Mouse (Mus musculus): ENCODE measurements around the gene Casp4.

Gene Casp4

DNA sequence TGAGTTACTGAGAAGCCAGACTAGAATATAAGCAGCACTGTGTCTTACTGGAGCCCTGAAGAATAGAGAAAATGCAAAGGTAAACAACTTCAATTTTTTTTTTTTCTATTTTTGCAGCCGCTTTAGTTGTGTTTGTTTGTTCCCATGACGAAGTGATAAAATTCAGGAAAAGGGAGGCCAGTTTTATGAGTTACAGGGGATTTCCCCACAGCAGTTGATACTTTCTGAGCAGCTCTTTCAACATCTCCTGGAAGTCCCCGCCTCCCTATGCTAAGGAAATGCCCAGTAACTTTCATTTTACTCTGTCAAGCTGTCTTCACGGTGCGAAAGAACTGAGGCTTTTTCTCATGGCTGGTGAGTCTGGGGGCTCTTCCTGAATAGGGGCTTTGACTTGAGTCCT lies at the start of gene Casp4:
Gene Casp4, plus strand, starts transcription at position 268 of the 400 bp plus-strand sequence.
- no peak for DNase-seq (ENCODE audit: low read depth, low spot score)

DNA sequence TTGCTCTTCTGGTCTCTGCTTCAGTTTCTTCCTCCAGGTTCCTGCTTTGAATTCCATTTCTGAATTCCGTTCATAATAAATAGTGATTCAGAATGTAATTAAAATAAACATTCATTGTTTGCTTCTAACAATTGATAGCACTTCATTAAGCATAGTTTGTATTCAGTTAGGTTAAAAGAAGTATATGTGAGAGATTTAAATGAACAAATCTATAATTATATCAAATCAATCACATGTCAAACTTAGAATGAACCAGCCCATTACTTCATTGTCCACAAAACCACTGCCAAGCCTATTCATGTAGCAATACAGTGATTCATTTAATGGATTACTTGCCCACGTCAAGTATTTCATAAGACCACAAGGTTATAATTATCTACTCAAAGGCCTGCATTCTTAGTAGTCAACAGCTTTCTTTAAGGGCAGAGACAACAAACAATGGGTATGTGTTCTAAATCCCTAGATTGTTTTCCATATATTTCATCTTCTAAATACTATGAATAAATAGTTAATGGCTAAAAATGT lies 44.6 kb upstream of the Casp4 start:
- no peak for DNase-seq (ENCODE audit: low read depth, low spot score)

DNA sequence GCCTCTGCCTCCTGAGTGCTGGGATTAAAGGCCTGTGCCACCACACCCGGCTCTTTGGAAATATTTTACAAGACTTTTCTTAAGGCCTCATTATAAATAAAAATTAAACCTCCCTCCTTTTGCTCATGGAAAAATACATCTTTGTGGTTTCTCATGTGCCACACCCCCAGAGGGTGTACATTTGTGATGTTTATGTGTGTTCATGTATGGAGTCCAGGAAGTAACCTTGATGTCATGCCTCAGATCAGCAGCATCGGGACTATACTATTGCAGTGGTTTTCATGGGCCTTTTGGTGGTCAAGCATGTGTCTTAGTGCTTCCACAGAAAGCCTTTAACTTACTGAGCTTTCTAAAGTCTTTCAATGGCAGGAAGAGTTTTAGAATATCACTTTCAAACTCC lies 38.4 kb upstream of the Casp4 start:
- DNase-seq (ENCODE audit: low read depth, low spot score): no peak

DNA sequence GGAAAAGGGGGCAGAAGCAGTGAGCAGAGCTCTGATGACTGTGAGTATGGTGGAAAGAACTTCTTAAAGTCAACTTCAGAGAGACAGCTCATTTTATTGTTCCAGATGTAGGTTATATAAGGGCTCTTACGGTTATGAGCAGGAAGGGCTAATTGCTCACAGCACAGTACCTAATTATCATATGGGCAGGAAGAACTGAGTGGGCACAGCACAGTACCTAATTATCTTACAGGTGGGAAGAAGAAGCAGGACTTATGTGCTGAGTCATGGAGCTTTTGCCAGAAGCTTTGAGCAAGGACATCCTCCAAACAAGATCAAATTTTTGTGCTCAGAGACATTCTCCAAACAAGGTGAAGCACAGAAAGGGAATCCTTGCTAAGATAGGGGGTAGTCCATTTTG lies 37.7 kb upstream of the Casp4 start:
- no peak for DNase-seq (ENCODE audit: low read depth, low spot score)

DNA sequence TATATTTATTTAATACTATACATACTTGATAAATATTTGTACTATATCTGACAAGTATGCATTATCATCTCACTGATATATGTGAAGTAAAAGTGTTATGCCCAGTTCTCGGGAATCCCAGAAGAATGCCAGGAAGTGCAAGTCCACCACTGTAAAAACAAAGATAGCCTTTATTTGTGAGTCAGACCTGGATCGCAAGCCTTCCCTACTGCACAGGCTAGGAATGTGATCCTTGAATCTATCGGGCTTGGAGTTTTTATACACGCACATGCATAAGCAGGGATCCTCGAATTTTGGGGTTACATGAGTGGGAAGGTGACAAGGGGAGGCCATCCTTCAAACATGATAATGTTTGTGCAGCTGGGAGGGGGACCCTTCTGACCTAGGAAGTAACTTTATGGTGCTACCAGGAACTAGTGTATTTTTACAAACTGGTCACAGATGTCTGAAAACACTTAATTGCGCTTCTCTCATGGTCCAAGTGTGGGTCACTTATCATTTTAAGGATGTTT lies 37.2 kb upstream of the Casp4 start:
- no peak for DNase-seq (ENCODE audit: low read depth, low spot score)

DNA sequence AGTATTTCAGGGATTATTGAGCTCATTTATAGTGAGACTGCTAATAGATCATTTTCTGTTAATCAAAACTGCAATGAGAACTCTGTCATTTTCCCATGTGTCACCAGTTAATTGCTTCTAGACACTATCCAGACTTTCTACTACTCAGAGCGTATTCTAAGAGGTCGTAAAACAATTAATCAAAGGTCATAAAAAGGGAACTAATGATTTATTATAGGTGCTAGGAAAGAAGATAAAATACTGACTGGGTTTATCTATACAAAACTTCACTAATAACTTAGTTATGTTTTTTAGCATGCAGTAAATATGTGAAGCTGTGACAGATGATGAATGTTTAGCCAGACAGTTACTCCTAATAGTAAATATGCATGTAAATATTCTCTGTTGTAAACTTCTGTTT lies 22.6 kb upstream of the Casp4 start:
- no peak for DNase-seq (ENCODE audit: low read depth, low spot score)

DNA sequence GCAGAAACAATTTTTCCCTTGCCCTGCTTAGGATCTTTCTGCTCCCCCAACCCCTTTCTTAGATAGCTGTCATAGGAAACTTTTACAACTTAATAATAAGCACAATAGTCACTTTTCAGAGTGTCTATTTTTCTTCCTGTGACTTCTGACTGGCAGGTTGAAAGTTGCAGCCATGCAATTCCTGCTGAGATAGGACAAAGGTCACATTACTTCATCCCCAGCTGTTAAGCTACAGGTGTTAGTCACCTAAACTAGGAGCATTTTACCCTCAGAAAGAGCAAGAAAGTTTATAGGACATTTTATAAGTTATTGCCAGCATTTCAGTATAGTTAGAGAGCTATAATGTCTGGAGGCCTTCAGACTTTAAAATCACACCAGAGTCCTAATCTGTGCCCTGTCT lies 22.0 kb upstream of the Casp4 start:
- DNase-seq (ENCODE audit: low read depth, low spot score): no peak

DNA sequence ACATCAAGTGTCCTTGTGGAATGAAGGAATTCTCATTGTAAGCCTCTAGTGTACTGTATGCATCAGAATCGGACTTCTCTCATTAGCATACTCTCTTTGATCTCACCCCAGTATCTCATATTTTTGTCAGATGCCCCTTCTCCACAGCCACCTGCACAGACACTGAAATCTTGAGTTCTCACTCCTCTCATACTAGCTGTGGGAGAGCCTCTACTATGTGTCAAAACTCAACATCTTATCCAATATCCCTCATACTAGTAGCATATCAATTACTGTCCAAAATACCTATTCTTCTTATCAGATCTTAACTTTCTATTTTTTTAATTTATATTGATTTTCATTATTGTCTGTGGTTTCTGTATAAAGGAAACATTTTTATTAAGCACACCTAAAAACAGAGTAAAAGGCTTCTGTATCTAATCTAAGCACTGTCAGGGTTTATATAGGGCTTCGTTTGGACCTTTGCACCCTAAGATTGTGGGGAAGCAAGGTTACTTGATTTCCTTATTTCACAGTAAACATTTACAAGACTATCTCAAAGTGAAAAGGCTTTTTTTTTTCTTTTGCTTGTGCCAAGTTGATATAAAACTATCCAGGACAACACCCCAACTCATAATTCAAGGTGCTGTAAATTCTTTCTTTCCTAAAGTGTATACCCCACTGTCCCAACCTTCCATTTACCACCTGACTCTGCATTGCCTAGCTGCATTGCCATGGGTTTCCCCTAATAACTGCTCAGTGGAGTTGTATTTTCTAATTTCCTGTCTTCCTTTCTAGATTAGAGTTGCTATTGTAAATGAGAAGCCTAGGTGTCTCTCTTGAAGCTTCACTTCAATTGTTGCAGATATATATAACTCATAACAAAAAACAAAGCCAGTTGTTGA lies 12.0 kb upstream of the Casp4 start:
- no peak for DNase-seq (ENCODE audit: low read depth, low spot score)

DNA sequence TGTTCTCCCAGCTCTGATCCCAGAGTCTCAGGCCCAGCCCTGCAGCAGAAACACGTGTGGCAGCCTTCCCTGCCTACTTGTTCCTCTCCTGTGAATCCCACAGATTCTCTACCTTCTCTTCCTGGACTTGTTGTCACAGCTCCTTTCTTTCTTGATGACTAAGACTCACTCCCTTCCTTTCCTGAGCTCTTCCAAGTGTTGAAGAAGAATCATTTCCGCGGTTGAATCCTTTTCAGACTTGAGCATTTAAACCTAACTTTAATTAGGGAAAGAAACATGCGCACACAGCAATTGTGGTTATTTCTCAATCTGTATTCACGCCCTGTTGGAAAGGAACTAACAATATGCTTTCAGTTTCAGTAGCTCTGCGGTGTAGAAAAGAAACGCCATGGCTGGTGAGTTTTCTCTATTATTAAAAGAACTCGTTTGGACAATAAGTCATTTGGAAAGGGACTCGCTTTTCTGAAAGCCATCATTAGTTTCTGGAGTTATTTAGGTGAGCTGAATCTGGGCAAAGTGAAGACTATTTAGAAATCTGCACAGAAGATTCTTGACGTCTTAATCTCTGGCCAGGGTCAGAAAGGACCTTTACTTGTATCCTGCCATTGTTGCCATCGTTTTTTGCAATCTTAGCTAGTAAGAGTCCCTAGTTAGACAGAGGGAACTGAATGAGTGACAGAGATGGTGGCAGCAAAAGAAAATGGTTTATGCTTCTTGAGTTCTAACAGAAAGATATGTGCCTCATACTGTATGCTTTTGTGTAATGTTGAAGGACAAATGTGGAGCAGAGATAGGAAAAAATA lies 10.1 kb upstream of the Casp4 start, which contains the start of gene Casp1:
Gene Casp1, plus strand, starts transcription at position 189 of the 803 bp plus-strand sequence.
- DNase-seq (ENCODE audit: low read depth, low spot score): no peak

DNA sequence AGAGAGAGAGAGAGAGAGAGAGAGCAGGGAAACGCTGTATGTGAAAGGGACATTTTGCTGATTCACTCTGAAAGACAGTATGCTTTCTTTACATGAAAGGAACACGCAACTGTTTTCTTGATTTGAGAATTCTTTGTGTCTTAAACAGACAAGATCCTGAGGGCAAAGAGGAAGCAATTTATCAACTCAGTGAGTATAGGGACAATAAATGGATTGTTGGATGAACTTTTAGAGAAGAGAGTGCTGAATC lies 9.6 kb upstream of the Casp4 start:
- DNase-seq (ENCODE audit: low read depth, low spot score): no peak

DNA sequence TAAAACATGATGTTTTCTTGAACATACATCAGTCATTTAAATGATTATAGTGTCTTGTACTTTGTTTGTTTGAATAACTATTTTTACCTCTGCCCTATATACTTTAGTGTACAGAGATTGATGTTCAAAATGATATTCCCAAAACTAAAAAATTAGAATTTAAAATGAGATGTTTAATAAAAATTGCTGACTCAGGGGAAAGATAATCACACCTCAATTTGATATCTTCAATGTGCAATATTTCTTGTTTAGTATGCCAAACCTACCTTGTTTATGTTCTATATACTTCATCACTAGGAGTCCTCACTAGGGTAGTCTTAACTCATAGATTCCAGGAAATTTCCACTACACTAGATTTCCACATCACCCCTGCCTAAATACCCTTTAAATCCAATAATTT lies 1.5 kb downstream of the Casp4 start:
- no peak for DNase-seq (ENCODE audit: low read depth, low spot score)

DNA sequence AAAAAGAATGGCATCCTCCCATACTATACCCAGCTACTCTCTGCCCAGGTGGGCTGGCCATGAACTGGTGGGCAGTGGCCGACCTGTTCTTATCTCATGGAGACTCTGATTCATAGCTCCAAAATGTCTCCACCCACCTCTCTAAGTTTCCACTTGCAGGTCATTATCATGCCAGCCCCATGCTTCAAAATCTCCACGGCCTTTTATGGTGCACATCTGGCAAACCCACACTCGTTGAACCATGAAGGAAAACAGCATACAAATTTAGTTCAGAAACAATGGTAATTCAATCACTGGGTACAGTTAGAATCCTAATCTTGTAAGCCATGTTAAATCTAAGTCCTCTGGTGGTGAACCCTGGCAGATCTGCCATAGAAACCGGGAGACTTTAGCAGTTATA lies 2.8 kb downstream of the Casp4 start:
- DNase-seq (ENCODE audit: low read depth, low spot score): no peak

DNA sequence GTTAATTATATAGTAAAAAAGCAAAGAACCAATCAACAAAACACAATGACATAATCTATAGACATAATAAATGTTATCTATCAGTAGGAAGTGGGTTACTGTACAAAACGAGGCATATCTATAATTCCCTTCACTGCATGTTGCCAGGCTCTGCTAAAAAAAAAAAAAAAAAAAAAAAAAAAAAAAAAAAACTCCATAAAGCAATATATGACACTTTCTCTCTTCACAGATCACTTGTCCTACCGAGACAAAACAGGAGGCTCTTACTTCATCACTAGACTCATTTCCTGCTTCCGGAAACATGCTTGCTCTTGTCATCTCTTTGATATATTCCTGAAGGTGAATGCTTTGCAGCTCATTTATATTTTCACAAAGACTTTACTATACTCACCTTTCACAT lies 19.6 kb downstream of the Casp4 start:
- no peak for DNase-seq (ENCODE audit: low read depth, low spot score)

DNA sequence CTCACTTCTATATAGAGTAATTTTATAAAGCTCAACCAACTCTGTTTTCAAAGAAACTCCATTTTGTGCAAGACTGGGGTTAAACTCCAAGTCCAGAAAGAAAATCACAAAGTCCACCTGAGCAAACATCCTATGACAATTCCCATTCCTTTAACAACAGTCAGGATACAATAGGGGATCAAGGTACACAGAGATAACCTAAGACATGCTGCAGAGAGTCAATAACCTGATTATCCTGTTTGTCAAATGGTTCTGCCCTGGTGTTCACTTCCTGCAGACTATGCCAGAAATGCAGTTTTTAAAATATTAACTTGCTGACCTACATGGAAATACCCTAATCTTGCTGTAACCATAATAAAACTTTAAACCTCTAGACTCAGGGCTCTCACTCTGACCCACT lies 23.8 kb downstream of the Casp4 start:
- DNase-seq (ENCODE audit: low read depth, low spot score): no peak

DNA sequence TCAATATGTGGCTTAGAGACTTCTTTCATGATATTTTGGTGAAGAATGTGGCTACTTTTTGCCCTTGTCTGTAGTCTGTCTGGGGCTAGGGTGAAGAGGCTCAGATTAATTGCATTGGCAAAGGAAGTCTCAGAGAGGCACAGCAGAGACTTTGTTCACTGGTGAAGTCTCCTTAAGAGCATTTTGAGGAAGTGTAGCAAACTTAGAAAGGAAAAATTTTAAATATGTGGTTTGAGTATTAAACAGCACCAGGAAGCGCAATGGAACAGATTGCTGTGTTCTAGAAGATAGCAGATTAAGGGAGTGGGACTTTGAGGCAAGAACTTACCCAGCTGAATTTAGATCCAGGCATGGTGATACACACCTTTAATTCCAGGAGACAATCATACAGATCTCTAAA lies 24.8 kb downstream of the Casp4 start:
- no peak for DNase-seq (ENCODE audit: low read depth, low spot score)

DNA sequence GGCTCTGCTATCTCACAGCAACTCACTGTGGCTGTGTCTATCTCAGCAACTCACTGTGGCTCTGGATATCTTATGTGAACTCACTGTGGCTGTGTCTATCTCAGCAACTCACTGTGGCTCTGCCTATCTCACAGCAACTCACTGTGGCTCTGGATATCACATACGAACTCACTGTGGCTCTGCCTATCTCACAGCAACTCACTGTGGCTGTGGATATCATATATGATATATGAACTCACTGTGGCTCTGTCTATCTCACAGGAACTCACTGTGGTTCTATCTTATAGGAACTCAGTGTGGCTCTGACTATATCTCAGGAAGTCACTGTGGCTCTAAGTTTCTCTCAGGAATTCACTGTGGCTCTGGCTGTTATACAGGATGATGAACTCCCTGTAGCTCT lies 34.5 kb downstream of the Casp4 start:
- DNase-seq (ENCODE audit: low read depth, low spot score): no peak

DNA sequence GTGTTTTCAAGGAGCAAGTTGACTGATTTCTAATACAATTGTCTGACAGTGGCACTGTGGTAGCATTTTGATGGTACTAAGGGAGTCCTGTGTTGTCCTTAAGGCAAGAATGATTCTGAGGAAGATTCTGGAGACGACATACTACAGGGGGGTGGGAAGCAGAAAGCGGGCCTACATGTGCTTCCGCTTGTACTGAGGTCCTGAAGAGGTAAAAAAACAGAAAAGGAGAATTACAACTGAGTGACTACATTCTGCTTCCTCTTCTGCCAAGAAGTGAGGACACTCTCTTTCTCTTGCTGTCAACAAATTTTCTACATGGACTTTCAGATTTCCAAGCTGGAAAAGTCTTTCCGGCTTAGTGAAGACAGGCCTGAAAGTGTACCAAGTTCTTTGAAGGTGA lies 35.5 kb downstream of the Casp4 start:
- no peak for DNase-seq (ENCODE audit: low read depth, low spot score)

DNA sequence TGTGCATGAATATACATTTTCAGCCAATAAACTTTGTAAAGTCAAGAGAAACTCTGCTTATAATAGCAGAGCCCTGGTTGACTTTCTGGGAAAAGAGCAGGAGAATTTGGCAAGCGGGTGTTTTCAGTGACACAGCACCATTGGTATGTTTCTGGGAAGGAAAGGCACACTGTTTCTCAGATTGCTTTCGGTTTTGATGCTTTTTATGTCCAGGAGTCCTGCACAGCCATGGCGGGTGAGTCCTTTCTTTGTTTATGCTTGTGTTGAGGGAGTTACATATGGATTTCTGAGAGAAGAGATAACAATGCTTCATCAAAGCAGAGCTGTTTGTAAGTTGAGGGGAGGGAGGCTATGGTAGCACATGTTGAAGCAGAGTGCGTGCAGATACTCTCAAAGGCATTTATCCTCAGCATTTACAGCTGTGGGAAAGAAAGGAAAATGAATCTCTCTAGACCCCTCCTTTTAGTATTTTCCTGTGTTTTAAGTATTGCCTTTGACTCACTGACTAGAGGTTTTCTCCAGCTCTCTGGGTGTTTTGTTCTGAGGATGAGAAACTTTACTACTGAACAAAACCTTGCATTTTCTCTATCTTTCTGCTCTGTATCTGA lies 36.8 kb downstream of the Casp4 start, which contains the start of gene Casp12:
Gene Casp12, plus strand, starts transcription at position 140 of the 608 bp plus-strand sequence.
- DNase-seq (ENCODE audit: low read depth, low spot score): no peak

DNA sequence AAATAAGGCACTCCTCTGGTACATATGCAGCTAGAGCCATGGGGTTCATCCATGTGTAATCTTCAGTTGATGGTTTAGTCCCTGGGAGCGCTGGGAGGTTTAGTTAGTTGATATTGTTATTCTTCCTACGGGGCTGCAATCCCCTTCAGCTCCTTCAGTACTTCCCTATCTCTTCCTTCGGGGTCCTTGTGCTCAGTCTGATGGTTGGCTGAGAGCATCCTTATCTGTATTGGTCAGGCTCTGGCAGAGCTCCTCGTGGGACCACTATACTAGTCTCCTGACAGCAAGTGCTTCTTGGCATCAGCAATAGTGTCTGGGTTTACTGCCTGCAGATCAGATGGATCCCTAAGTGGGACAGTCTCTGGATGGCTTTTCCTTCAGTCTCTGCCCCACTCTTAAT lies 38.8 kb downstream of the Casp4 start:
- no peak for DNase-seq (ENCODE audit: low read depth, low spot score)

DNA sequence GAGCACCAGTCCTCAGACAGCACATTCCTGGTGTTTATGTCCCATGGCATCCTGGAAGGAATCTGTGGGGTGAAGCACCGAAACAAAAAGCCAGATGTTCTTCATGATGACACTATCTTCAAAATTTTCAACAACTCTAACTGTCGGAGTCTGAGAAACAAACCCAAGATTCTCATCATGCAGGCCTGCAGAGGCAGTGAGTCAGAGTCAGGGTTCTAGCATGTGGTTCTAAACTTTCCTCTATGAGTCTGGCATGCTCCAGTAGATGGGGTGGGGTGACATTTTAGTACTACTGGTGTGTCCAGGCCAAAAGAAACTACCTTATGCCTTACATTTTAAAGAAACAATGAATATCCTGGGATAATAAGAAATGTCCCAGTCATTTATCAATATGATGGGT lies 45.0 kb downstream of the Casp4 start:
- DNase-seq (ENCODE audit: low read depth, low spot score): no peak

DNA sequence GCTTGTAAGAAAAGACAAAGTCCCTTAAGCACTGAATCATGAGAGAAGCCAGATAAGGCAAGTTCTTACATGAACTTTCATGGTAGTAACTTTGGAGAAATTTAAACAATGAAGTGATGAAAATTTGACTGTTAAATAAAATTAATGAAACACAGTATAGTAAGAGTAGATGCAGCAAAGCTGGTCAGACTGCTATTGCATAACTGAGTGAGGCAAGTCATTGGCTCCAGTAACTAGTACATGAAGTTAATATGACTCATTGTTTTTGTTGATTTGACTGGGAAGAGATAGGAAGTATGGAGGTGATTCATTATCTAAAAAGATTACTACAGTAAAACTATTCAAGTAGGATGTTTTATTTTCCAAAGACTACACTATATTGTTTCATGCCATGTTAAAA lies 48.2 kb downstream of the Casp4 start:
- DNase-seq (ENCODE audit: low read depth, low spot score): no peak

Data from ZHBTc4 (cell line).